Mouse (Mus musculus): Measurements from ENCODE around the gene Samd7. TPM values are rescaled to one million over a fixed set of nuclear protein-coding genes. Genes with fewer than 3 reads are reported as not detected.

The Samd7 gene
- polyA plus RNA-seq, 1 experiment from 2014 or later: not detected

DNA sequence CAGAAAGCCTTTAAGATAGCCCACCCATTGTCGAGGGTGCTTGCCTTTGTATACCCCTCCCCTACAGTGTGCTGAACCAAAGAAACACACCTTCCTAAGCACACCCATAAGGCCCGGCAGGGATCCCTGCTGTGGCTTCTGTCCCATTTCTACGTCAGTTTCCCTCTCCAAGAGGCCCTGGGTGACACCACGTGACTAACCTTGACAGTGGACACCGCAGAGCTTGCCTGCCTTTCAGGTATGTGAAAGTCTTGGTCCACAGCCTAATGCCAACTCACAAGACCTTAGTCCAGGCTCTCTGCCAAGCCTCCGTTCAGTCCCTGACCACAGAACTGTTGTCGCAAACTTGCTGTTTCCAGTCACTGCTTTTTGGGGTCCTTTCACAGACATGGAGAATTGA lies 20.1 kb downstream of the Samd7 start:
- no peaks in the 10 kb centered on the region for H3K4me1 ChIP-seq (replicated peaks; ENCODE audit: control insufficient read depth, insufficient read depth, low read length)
- no peak overlapping the region for H3K9ac ChIP-seq (ENCODE audit: low read depth, low read length)
- 48% methylated on average over 7 of the region's 7 CpGs for WGBS
- no peak overlapping the region for H3K27ac ChIP-seq (ENCODE audit: low read depth, low read length)
- TF ChIP-seq CTCF (IDR thresholded peaks at IDR 0.05; ENCODE audit: low read depth): no peak
- no peaks in the 10 kb centered on the region for H3K27me3 ChIP-seq (replicated peaks; ENCODE audit: control insufficient read depth, insufficient read depth, low read length)
- H3K36me3 ChIP-seq (ENCODE audit: control insufficient read depth, insufficient read depth): no peaks in the 10 kb centered on the region
- no peaks in the 10 kb centered on the region for H3K9me3 ChIP-seq (ENCODE audit: control insufficient read depth)
- no peak overlapping the region for H3K4me3 ChIP-seq (ENCODE audit: low read depth, low read length)
- ATAC-seq: peak; percentile 60; the same call in 1 of the 2 replicates
- H3K4me2 ChIP-seq (replicated peaks; ENCODE audit: low read depth): no peak overlapping the region

DNA sequence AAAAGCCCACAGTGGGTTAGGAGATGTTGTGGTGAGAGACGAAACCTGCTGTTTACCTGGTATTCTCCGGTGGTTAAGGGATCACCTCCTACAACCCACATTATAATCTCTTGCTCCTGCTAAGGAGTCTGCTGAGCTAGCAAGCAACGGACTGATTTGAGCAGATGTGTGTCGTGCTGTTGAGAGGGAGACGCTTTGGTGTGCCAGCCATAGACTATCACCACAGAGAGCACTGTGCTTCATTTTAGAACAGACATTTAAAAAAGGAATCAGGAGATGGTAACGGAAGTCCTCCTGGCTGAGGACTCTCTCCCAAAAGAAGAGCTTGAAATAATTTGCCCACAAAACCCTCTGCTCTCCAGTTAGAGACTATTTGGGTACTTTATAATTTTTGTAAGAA lies 21.2 kb downstream of the Samd7 start:
- Histone ChIP-seq H3K36me3 (ENCODE audit: control insufficient read depth, insufficient read depth) (no peaks in the 10 kb centered on the region), H3K27ac (ENCODE audit: low read depth, low read length) (no peak overlapping the region), H3K4me2 (replicated peaks; ENCODE audit: low read depth) (no peak overlapping the region), H3K4me1 (replicated peaks; ENCODE audit: control insufficient read depth, insufficient read depth, low read length) (no peaks in the 10 kb centered on the region), H3K9me3 (ENCODE audit: control insufficient read depth) (no peaks in the 10 kb centered on the region), H3K27me3 (replicated peaks; ENCODE audit: control insufficient read depth, insufficient read depth, low read length) (no peaks in the 10 kb centered on the region), H3K4me3 (ENCODE audit: low read depth, low read length) (no peak overlapping the region), H3K9ac (ENCODE audit: low read depth, low read length) (no peak overlapping the region)
- TF ChIP-seq CTCF (IDR thresholded peaks at IDR 0.05; ENCODE audit: low read depth): no peak
- no peak for ATAC-seq
- 91% methylated on average over 6 of the region's 6 CpGs for WGBS

DNA sequence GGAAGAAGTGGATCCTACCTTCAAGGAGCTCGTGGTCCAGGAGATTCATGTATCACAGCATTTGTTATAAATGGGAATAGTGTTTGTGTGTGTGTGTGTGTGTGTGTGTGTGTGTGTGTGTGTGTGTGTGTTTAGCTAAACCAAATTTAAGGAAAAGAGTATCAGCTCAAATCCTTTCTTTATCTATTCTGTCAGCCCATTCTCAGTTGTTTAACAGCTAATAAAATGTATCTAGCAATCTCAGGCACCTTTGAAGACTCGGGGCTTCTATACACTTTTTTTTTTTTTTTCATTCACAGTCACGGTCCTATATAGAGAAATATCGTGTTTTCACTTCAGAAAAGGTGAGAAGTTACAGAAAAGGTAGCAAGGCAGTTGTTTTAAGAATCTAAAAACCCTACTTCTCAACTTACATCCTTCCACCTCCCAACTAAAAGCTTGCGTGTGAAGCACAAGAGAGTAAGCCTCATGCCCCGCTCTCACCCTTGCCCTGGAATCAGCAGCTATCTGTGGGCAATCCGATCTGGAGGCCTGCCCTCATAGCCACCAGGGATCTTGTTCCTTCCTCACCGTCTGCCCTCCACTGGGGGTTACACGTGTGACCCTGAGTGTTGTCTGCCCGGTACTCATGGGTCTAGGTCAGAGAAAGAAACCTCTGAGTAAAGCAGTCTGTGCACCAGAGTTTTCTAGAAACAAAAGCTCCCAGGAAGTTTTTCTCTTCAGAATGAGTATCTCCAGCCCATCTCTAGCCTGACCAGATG lies 23.8 kb downstream of the Samd7 start:
- Histone ChIP-seq H3K36me3 (ENCODE audit: control insufficient read depth, insufficient read depth) (no peaks in the 10 kb centered on the region), H3K27ac (ENCODE audit: low read depth, low read length) (no peak overlapping the region), H3K4me3 (ENCODE audit: low read depth, low read length) (no peak overlapping the region), H3K4me2 (replicated peaks; ENCODE audit: low read depth) (no peak overlapping the region), H3K27me3 (replicated peaks; ENCODE audit: control insufficient read depth, insufficient read depth, low read length) (no peaks in the 10 kb centered on the region), H3K9ac (ENCODE audit: low read depth, low read length) (no peak overlapping the region), H3K9me3 (ENCODE audit: control insufficient read depth) (no peaks in the 10 kb centered on the region), H3K4me1 (replicated peaks; ENCODE audit: control insufficient read depth, insufficient read depth, low read length) (no peaks in the 10 kb centered on the region)
- TF ChIP-seq CTCF (IDR thresholded peaks at IDR 0.05; ENCODE audit: low read depth): no peak
- no peak for ATAC-seq
- 62% methylated on average over 10 of the region's 10 CpGs for WGBS

DNA sequence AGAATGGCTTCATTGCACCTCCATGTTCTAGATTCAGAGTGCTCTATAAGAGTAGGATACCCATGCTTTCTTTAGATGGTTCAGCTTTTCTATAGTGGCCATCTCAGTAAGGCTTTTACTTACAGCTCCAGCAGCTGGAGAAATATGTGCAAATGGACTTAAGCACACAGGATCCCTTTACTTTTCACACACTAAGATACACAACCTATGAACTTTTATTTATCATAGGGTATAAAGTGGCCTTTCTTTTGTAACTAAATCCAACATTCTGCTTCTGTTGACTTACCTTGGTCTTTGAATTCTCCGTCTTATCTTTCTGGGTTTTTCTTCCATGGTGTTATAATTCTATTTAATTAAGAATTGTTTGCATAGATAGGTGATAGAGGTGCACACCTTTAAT lies 25.5 kb downstream of the Samd7 start:
- no peak for TF ChIP-seq CTCF (IDR thresholded peaks at IDR 0.05; ENCODE audit: low read depth)
- Histone ChIP-seq H3K9me3 (ENCODE audit: control insufficient read depth) (no peaks in the 10 kb centered on the region), H3K27me3 (replicated peaks; ENCODE audit: control insufficient read depth, insufficient read depth, low read length) (no peaks in the 10 kb centered on the region), H3K4me1 (replicated peaks; ENCODE audit: control insufficient read depth, insufficient read depth, low read length) (no peaks in the 10 kb centered on the region), H3K27ac (ENCODE audit: low read depth, low read length) (no peak overlapping the region), H3K36me3 (ENCODE audit: control insufficient read depth, insufficient read depth) (no peaks in the 10 kb centered on the region), H3K9ac (ENCODE audit: low read depth, low read length) (no peak overlapping the region), H3K4me2 (replicated peaks; ENCODE audit: low read depth) (no peak overlapping the region), H3K4me3 (ENCODE audit: low read depth, low read length) (no peak overlapping the region)
- ATAC-seq: no peak
- WGBS: 78% methylated on average over 1 of the region's 1 CpGs

DNA sequence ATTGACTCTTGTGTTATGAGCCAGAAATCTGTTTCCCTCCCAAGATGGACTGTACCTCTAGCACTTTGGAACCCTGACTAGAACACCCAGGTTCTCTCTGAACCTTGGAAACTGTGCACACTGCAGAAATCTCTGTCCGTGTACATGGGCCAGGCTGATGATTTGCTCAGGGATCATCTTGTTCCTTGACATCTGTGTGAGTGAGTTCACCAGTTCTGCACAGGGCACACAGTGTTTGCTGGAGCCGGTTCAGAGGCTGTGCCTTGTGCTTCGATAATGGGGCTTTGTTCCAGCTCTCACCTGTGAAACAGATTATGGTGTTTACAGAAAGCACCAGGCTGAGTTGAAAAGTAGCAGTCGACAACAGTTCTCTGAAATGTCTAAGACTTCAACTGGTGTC lies 26.5 kb downstream of the Samd7 start:
- H3K4me3 ChIP-seq (ENCODE audit: low read depth, low read length): no peak overlapping the region
- no peak overlapping the region for H3K4me2 ChIP-seq (replicated peaks; ENCODE audit: low read depth)
- no peak overlapping the region for H3K27ac ChIP-seq (ENCODE audit: low read depth, low read length)
- no peaks in the 10 kb centered on the region for H3K36me3 ChIP-seq (ENCODE audit: control insufficient read depth, insufficient read depth)
- no peaks in the 10 kb centered on the region for H3K27me3 ChIP-seq (replicated peaks; ENCODE audit: control insufficient read depth, insufficient read depth, low read length)
- TF ChIP-seq CTCF (IDR thresholded peaks at IDR 0.05; ENCODE audit: low read depth): no peak
- no peak overlapping the region for H3K9ac ChIP-seq (ENCODE audit: low read depth, low read length)
- 34% methylated on average over 4 of the region's 4 CpGs for WGBS
- no peaks in the 10 kb centered on the region for H3K9me3 ChIP-seq (ENCODE audit: control insufficient read depth)
- no peaks in the 10 kb centered on the region for H3K4me1 ChIP-seq (replicated peaks; ENCODE audit: control insufficient read depth, insufficient read depth, low read length)
- ATAC-seq: no peak

DNA sequence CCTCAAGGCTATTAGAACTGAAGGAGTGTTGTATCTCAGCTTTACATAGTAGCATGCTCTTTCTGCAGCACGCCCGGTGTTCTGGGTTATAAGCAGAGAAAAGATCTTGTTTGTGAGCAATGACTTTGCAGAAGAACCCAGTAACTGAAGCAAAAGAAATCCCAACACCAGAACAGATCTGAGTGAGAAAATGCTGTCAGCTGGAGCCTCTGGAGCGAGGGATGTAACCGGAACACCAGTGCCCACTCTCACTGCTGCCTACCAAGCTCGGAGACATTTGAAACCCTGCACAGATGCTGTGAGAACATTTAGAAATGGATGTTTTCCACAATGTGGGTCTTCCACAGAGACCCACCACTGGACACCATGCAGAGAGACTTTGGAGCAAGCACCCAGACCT lies 28.6 kb downstream of the Samd7 start:
- ATAC-seq: no peak
- Histone ChIP-seq H3K9ac (ENCODE audit: low read depth, low read length) (no peak overlapping the region), H3K27me3 (replicated peaks; ENCODE audit: control insufficient read depth, insufficient read depth, low read length) (no peaks in the 10 kb centered on the region), H3K4me3 (ENCODE audit: low read depth, low read length) (no peak overlapping the region), H3K27ac (ENCODE audit: low read depth, low read length) (no peak overlapping the region), H3K4me2 (replicated peaks; ENCODE audit: low read depth) (no peak overlapping the region), H3K36me3 (ENCODE audit: control insufficient read depth, insufficient read depth) (no peaks in the 10 kb centered on the region), H3K4me1 (replicated peaks; ENCODE audit: control insufficient read depth, insufficient read depth, low read length) (no peaks in the 10 kb centered on the region), H3K9me3 (ENCODE audit: control insufficient read depth) (no peaks in the 10 kb centered on the region)
- TF ChIP-seq CTCF (IDR thresholded peaks at IDR 0.05; ENCODE audit: low read depth): no peak
- WGBS: 92% methylated on average over 5 of the region's 5 CpGs
